Mouse (Mus musculus) left cerebral cortex, adult 8-10 months (tissue): ENCODE measurements around the gene Lrrc43. TPM values are rescaled to one million over a fixed set of nuclear protein-coding genes. Genes with fewer than 3 reads are reported as not detected.

Experiments used
- DNase-seq, 2 experiments: peaks; one replicate each; pipeline ENCODE4 v3.0.0; 2022; ENCODE audit warnings: low spot score in 2 of 2
- microRNA-seq, 2 experiments: library from miRNA; unstranded; fragments of <30 nt; microRNA quantifications; one replicate each; pipeline ENCODE4 v1.2.0; 2022
- total RNA-seq, 4 experiments: library from RNA; stranded (reverse); gene quantifications; 2 replicates each; pipeline ENCODE4 v1.2.4; 2022

Lrrc43 gene
- total RNA-seq, 4 experiments from 2014 or later = 0.17 to 0.53 (median 0.39) TPM

GRCm38 (mm10) chr5:123520666-123521065, 31.6 kb downstream of the Lrrc43 start:
- DNase-seq = peak in 1 of 2 experiments; percentile 3

GRCm38 (mm10) chr5:123521621-123522020, 32.5 kb downstream of the Lrrc43 start:
- DNase-seq = peak in 1 of 2 experiments; percentile 2

GRCm38 (mm10) chr5:123522166-123522565, 33.1 kb downstream of the Lrrc43 start:
- DNase-seq = peak in 1 of 2 experiments; percentile 4

- DNase-seq = peak; percentile 92 to 98
Measured at GRCm38 (mm10) chr5:123523692-123524392, 34.7 kb downstream of the Lrrc43 start, which contains the start of gene Diablo. Gene Diablo (minus strand): TSS chr5:123524176.

- DNase-seq = no peak
Measured at GRCm38 (mm10) chr5:123524393-123524750, 35.3 kb downstream of the Lrrc43 start.

- peak in 1 of 2 experiments; percentile 9 for DNase-seq
Measured at GRCm38 (mm10) chr5:123525281-123525680, 36.2 kb downstream of the Lrrc43 start, which contains the start of gene Gm49027. Gene Gm49027 (minus strand): TSS chr5:123525488.

- DNase-seq = peak in 1 of 2 experiments; percentile 3
Measured at GRCm38 (mm10) chr5:123525916-123526495, 36.9 kb downstream of the Lrrc43 start.

- peak in 1 of 2 experiments; percentile 2 for DNase-seq
Measured at GRCm38 (mm10) chr5:123528641-123529040, 39.5 kb downstream of the Lrrc43 start.

- peak in 1 of 2 experiments; percentile 4 for DNase-seq
Measured at GRCm38 (mm10) chr5:123530056-123530455, 41.0 kb downstream of the Lrrc43 start.

GRCm38 (mm10) chr5:123533801-123534200, 44.7 kb downstream of the Lrrc43 start:
- DNase-seq = peak in 1 of 2 experiments; percentile 2

- DNase-seq = peak in 1 of 2 experiments; percentile 1
Measured at GRCm38 (mm10) chr5:123555693-123556092, 66.6 kb downstream of the Lrrc43 start.

- DNase-seq = peak in 1 of 2 experiments; percentile 39
Measured at GRCm38 (mm10) chr5:123556451-123556850, 67.3 kb downstream of the Lrrc43 start.

Small RNAs within 50 kb of the gene (microRNA-seq; reads per million reads assigned to microRNA genes)
- gene Mir7647 = 0.84 to 1.8 reads per million in 2 experiments

Other genes with a start within 250 kb of the Lrrc43 start
- gene Wdr66, start 237.2 kb upstream of the Lrrc43 start, total RNA-seq = 1 to 10 TPM; 2.3 to 6.6 (median 5.5) TPM
- 10 to 100 TPM; 62.3 to 67.1 (median 64.6) TPM for gene Bcl7a, start 145.5 kb upstream of the Lrrc43 start, total RNA-seq
- gene Mlxip, start 94.5 kb upstream of the Lrrc43 start, total RNA-seq = 10 to 100 TPM; 12.7 to 16.3 (median 14.7) TPM
- not detected for gene Il31, start 184 bp downstream of the Lrrc43 start, total RNA-seq
- 1 to 10 TPM; 1.1 to 1.6 (median 1.4) TPM for gene B3gnt4, start 21.2 kb downstream of the Lrrc43 start, total RNA-seq
- gene Diablo, start 34.9 kb downstream of the Lrrc43 start, total RNA-seq = 10 to 100 TPM; 29.5 to 32.5 (median 31.8) TPM
- gene Gm49027, start 36.2 kb downstream of the Lrrc43 start, total RNA-seq = 1 to 10 TPM in 3 of 4 experiments, under 1 TPM in 1; 0.95 to 6.1 (median 5.2) TPM
- 100 to 1,000 TPM in 3 of 4 experiments, 10 to 100 TPM in 1; 91.1 to 105 (median 103) TPM for gene Vps33a, start 83.7 kb downstream of the Lrrc43 start, total RNA-seq
- gene Clip1, start 195.3 kb downstream of the Lrrc43 start, total RNA-seq = 100 to 1,000 TPM; 113 to 125 (median 122) TPM
- gene Zcchc8, start 231.8 kb downstream of the Lrrc43 start, total RNA-seq = 10 to 100 TPM; 30.4 to 48.8 (median 44.5) TPM